Mouse (Mus musculus) ES-Bruce4 (cell line): ENCODE measurements around the gene Styx. TPM values are rescaled to one million over a fixed set of nuclear protein-coding genes. Genes with fewer than 3 reads are reported as not detected.
A peak's percentile ranks its signal among the peaks of the same experiment; 100 is the strongest.

Experiments used
- H3K27ac ChIP-seq: 2 replicates; pipeline ENCODE4 v1.5.1; 2012; ENCODE audit warnings: low read length, inconsistent platforms; ENCODE audit not compliant: insufficient read depth
- H3K27me3 ChIP-seq: 2 replicates; pipeline ENCODE4 v1.6.1; 2012; ENCODE audit warnings: mild to moderate bottlenecking, low read length, inconsistent platforms; ENCODE audit not compliant: control insufficient read depth, poor library complexity, insufficient read depth, severe bottlenecking
- H3K36me3 ChIP-seq: 2 replicates; pipeline ENCODE4 v1.6.1; 2012; ENCODE audit warnings: inconsistent platforms, mild to moderate bottlenecking, low read length, moderate library complexity; ENCODE audit not compliant: control insufficient read depth, poor library complexity, insufficient read depth, severe bottlenecking
- H3K4me1 ChIP-seq: one replicate; pipeline ENCODE4 v1.8.1; 2011; ENCODE audit warnings: low read length; ENCODE audit not compliant: control insufficient read depth, insufficient read depth
- H3K4me3 ChIP-seq: 2 replicates; pipeline ENCODE4 v1.5.1; 2011; ENCODE audit warnings: low read depth, mild to moderate bottlenecking, low read length
- H3K9ac ChIP-seq: 2 replicates; pipeline ENCODE4 v1.6.1; 2012; ENCODE audit warnings: low read depth, mild to moderate bottlenecking, inconsistent platforms; ENCODE audit not compliant: poor library complexity, severe bottlenecking
- H3K9me3 ChIP-seq: replicated peaks from 2 replicates; pipeline ENCODE4 v1.6.1; 2012; ENCODE audit warnings: mild to moderate bottlenecking, low read length, inconsistent platforms; ENCODE audit not compliant: control insufficient read depth, poor library complexity, insufficient read depth, severe bottlenecking
- CTCF ChIP-seq: IDR thresholded peaks from one replicate; pipeline ENCODE4 v1.8.1; 2011; ENCODE audit warnings: low read depth, low read length
- EP300 ChIP-seq: IDR thresholded peaks from 2 replicates; pipeline ENCODE4 v1.6.1; 2011; ENCODE audit warnings: low read depth, low read length; ENCODE audit not compliant: insufficient read depth
- POLR2A ChIP-seq: IDR thresholded peaks from one replicate; pipeline ENCODE4 v1.8.1; 2011; ENCODE audit warnings: low read length; ENCODE audit not compliant: insufficient read depth
- polyA plus RNA-seq: library from polyadenylated mRNA; stranded (reverse); fragments of >200 nt; gene quantifications from 2 replicates; pipeline ENCODE4 v1.2.4, GENCODE M21; 2011; ENCODE audit warnings: low read depth; ENCODE audit not compliant: missing spikeins, insufficient read depth, insufficient read length

Styx gene
- polyA plus RNA-seq, 1 experiment: 36.7 TPM

DNA sequence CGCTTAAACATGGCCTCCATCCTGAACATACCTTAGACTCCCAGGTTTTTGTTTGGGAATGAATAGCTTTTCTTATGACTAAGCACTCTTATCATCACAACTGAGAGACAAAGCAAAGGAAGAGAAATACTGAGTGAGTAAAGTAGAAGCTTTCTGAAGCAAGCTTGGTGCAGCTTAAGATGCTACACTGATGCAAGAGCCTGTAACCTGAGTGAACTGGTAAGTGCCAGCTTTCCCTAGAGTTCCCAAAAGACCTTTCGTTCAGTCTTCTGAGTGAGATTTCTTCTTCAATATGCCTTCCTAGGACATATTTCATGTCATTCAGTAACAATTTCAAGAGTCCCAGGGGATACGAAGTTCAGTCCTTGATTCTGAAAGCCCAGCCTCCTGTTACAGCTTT lies 29.8 kb upstream of the Styx start:
- Histone ChIP-seq H3K4me1 (peaks cover 3% of the 10 kb centered on the region), H3K36me3 (no peaks in the 10 kb centered on the region), H3K27me3 (no peaks in the 10 kb centered on the region), H3K9me3 (no peaks in the 10 kb centered on the region), H3K27ac (no peak overlapping the region), H3K9ac (no peak overlapping the region), H3K4me3 (no peak overlapping the region)
- TF ChIP-seq EP300: no peak
- no peak for TF ChIP-seq POLR2A
- TF ChIP-seq CTCF: no peak

DNA sequence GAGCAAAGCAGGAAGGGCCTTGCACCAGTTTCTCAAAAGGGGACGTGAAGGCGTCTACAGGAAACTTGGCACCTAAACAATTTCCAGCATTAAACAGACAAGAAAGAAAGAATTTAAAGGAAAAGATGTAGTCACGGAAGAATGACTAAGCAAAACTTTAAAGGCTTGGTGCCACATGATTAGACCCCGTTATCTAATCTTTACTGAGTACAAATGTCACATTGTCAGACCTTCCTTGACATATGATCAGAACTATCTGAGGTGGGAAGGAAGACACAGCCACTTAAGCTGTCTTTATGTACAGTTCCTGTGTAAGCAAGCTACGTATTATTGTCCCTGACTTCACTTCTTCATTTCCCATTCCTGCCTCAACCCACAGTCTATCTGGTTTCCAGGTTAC lies 29.3 kb upstream of the Styx start:
- Histone ChIP-seq H3K9ac (no peak overlapping the region), H3K36me3 (no peaks in the 10 kb centered on the region), H3K27me3 (no peaks in the 10 kb centered on the region), H3K27ac (no peak overlapping the region), H3K4me1 (no peaks in the 10 kb centered on the region), H3K9me3 (no peaks in the 10 kb centered on the region), H3K4me3 (no peak overlapping the region)
- TF ChIP-seq POLR2A: no peak
- TF ChIP-seq CTCF: no peak
- no peak for TF ChIP-seq EP300

DNA sequence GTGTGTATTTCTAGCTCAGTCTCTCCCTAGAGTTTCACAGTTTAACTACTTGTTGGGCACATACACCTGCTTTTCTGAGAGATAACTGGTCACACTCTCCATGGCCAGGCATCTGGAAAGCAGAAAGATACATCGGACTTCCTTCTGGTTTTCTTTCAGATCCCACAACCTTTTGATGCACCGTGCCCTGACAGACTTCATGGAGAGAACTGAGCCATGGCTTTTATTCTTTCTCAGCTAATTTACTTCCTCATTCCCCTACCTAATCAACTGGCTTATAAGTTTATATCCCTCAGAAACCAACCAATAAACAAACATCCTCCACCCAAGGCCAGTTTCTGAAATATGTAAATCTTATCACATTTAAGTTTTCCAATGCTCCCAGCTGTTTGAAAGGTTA lies 28.4 kb upstream of the Styx start:
- Histone ChIP-seq H3K9me3 (no peaks in the 10 kb centered on the region), H3K36me3 (no peaks in the 10 kb centered on the region), H3K4me3 (no peak overlapping the region), H3K27ac (no peak overlapping the region), H3K4me1 (no peaks in the 10 kb centered on the region), H3K9ac (no peak overlapping the region), H3K27me3 (no peaks in the 10 kb centered on the region)
- TF ChIP-seq CTCF (no peak), POLR2A (no peak), EP300 (no peak)

DNA sequence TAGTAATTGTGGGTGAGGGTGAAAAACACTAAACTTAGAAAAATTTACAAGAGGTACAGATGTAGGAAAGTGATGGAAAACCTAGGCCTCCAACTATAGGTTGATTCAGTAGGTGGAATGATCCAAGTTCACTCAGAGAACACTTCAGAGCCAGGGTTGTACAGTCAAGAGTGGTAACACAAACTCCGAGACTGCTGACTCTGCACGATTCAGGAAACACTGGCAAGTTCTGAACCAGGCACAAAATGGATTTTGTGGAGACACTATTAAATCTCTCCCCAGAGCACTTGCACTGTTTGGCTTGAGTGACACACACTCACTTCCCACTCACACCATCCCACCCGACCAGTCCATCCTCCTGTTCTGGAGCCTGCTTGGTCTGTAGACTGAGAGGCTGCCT lies 27.6 kb upstream of the Styx start:
- Histone ChIP-seq H3K4me3 (no peak overlapping the region), H3K27ac (no peak overlapping the region)
- TF ChIP-seq POLR2A (no peak), CTCF (no peak), EP300 (no peak)

DNA sequence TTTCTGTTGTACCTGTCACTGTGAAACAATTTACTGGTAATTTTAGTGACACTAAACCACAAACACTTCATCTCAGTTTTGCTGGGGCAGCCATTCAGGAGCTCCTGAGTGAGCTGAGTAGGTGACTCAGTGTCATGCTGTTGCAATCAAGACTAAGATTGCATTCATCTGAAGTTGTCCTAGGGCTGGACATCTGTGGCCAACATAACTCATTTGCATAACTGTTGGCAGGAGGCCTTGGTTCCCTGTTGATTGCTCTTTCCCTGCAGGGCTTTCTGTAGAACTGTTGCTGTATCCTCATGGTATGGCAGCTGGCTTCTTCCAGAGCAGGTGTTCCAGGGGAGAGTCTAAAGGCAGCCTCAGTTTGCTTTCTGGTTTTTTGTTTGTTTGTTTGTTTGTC lies 25.4 kb upstream of the Styx start:
- H3K9me3 ChIP-seq: no peaks in the 10 kb centered on the region
- H3K4me3 ChIP-seq: no peak overlapping the region
- no peaks in the 10 kb centered on the region for H3K36me3 ChIP-seq
- H3K9ac ChIP-seq: no peak overlapping the region
- H3K27ac ChIP-seq: no peak overlapping the region
- TF ChIP-seq EP300 (no peak), CTCF (no peak), POLR2A (no peak)
- H3K27me3 ChIP-seq: no peaks in the 10 kb centered on the region
- no peaks in the 10 kb centered on the region for H3K4me1 ChIP-seq

More for the DNA sequence above, 27.6 kb upstream of the Styx start:
- Histone ChIP-seq H3K9me3 (no peaks in the 10 kb centered on the region), H3K36me3 (no peaks in the 10 kb centered on the region), H3K4me1 (no peaks in the 10 kb centered on the region), H3K9ac (no peak overlapping the region), H3K27me3 (no peaks in the 10 kb centered on the region)

DNA sequence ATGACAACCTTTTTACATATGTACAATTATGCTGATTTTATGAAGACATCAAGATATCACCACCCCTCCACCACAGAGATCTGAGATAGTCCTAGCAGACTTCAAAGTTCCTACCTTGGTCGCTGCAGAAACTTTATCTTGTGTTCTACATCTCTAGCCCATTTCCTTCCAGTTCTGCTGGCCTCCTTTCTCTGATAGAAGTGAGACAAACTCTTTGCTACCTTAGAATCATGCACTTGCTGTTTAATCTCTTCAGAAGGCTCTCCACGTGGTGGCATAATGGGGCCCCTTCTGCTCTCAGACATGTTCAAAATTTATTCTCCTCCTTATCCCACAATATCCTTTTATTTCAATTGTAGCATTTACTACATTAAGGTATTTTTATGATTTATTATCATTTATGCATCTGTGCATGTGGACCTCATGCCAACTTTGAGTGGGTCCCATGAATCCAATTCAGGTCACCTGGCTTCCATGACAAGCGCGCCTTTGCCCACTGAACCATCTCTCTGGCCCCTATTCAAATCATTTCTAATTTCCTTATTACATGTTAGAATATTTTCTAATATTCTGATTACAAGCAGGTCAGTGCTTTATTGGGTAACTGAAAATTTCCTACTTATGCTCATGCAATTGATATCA lies 22.7 kb upstream of the Styx start:
- no peaks in the 10 kb centered on the region for H3K9me3 ChIP-seq

More for the DNA sequence above, 22.7 kb upstream of the Styx start:
- no peak for TF ChIP-seq EP300
- TF ChIP-seq POLR2A: no peak
- no peak for TF ChIP-seq CTCF
- no peaks in the 10 kb centered on the region for H3K4me1 ChIP-seq
- H3K27me3 ChIP-seq: no peaks in the 10 kb centered on the region
- peaks cover 17% of the 10 kb centered on the region for H3K36me3 ChIP-seq
- H3K9ac ChIP-seq: peak overlapping the region; percentile 72; the same call in 1 of the 2 replicates
- no peak overlapping the region for H3K4me3 ChIP-seq
- peak overlapping the region; percentile 44; the same call in 1 of the 2 replicates for H3K27ac ChIP-seq
